Mouse (Mus musculus): ENCODE data around the gene Poll.

- TF ChIP-seq CTCF (IDR thresholded peaks at IDR 0.05): no peak
- TF ChIP-seq POLR2A (IDR thresholded peaks at IDR 0.05; ENCODE audit: insufficient read depth, low read depth, low read length): no peak
Measured at GRCm38 (mm10) chr19:45589761-45590160, 29.4 kb upstream of the Poll start.

All from heart, adult 2 months (tissue).